8 mouse cellular contexts compared by ENCODE assay signal in genomic region chr1:69687076-69687991, GRCm38 (mm10). TPM values are rescaled to one million over a fixed set of nuclear protein-coding genes. Genes with fewer than 3 reads are reported as not detected.
DNase-seq lines count a peak whose midpoint lies in the region; ATAC-seq and TF ChIP-seq lines count a peak whose summit lies in the region.

Gene Ikzf2, minus strand, starts transcription at chr1:69687245.

- DNase-seq in Patski (ENCODE audit: low read depth, low spot score): no peak
- peak; percentile 79 to 87 for DNase-seq in cerebellum, postnatal 25 days
- peak; percentile 45 to 50 for DNase-seq in frontal cortex, postnatal 25 days (ENCODE audit: low spot score in 2 of 2)
- DNase-seq in layer of hippocampus, postnatal 14 days (ENCODE audit: low spot score in 2 of 2): peak; percentile 71 to 77
- DNase-seq in lung, postnatal 10 days: peak; percentile 75
- DNase-seq in ovary, postnatal 14 days (ENCODE audit: low spot score): peak; percentile 56
- peak; percentile 82 for DNase-seq in thymus, postnatal 0 days (ENCODE audit: low spot score)

- H3K4me3 ChIP-seq in hindbrain, embryonic 13.5 days: peak within 1 kb of the TSS; percentile 72

- CTCF ChIA-PET in Patski (lab: Charles Lee): interaction anchor here (3.3 to 5.0 kb wide), 2 partner anchors 355 to 443 kb away, joined by 36 to 43 read pairs; no protein-coding TSS in a partner anchor

- H3K4me1 ChIP-seq in hindbrain, embryonic 13.5 days (replicated peaks): peaks cover 18% of the 10 kb centered on the region

- peaks cover 6% of the 10 kb centered on the region for H3K27me3 ChIP-seq in Patski
- no peaks in the 10 kb centered on the region for H3K27me3 ChIP-seq in hindbrain, embryonic 13.5 days

- TF ChIP-seq CTCF in Patski (IDR thresholded peaks at IDR 0.05): no peak

- no peaks in the 10 kb centered on the region for H3K36me3 ChIP-seq in hindbrain, embryonic 13.5 days

- under 1% methylated on average over 46 of the region's 105 CpGs for WGBS in hindbrain, embryonic 13.5 days

- POLR2A ChIA-PET in Patski (lab: Charles Lee): no interaction called here

- ATAC-seq in Patski: peak; percentile 91
- ATAC-seq in hindbrain, embryonic 13.5 days (ENCODE audit: low FRiP score): peak; percentile 96

- H3K4me2 ChIP-seq in hindbrain, embryonic 13.5 days: peak within 1 kb of the TSS; percentile 70

- in situ Hi-C loops in Patski (cut with MboI; ENCODE audit: low pct_unique_long_range_greater_than_20kb): loop anchor here (5.0 to 10.0 kb wide), 2 partner anchors 183 to 445 kb away; no protein-coding TSS in a partner anchor

- no peaks in the 10 kb centered on the region for H3K9me3 ChIP-seq in hindbrain, embryonic 13.5 days

- peak within 1 kb of the TSS; percentile 90 for H3K27ac ChIP-seq in hindbrain, embryonic 13.5 days

- peak within 1 kb of the TSS; percentile 85 for H3K9ac ChIP-seq in hindbrain, embryonic 13.5 days

RNA-seq across cellular contexts. Expression of gene Ikzf2, which starts in this region (rescaled TPM):
- polyA plus RNA-seq in Patski (2021): 3.9 TPM
- 3.7 and 4.3 TPM in 2 replicates for polyA plus RNA-seq in hindbrain, embryonic 13.5 days (2015; fragmentation: Nextera tagmentation; extraction: Ambion mirVana)
- 10 to 100 TPM in 1 of 2 experiments, 1 to 10 TPM in 1; 7.0 to 10.4 TPM for total RNA-seq in layer of hippocampus, postnatal 14 days (2021)
- polyA plus RNA-seq in thymus, postnatal 0 days (2015; fragmentation: Nextera tagmentation; extraction: Ambion mirVana): 17.2 and 29.9 TPM in 2 replicates
